Mouse (Mus musculus) neural tube, embryonic 11.5 days (tissue): ENCODE measurements around the gene Slc1a2. TPM values are rescaled to one million over a fixed set of nuclear protein-coding genes. Genes with fewer than 3 reads are reported as not detected.

ENCODE experiments used
- ATAC-seq: fragments of 200-750 bp; cut with Nextera tagmentation; 2 replicates; pipeline ENCODE4 v1.8.0; 2017; ENCODE audit warnings: moderate number of reproducible peaks, mild to moderate bottlenecking, moderate TSS enrichment, moderate library complexity; ENCODE audit not compliant: insufficient read depth, low FRiP score, low TSS enrichment
- DNase-seq: peaks from one replicate; pipeline ENCODE4 v3.0.0-alpha.2; 2015; ENCODE audit warnings: low spot score
- H3K27ac ChIP-seq: fragments of 300-500 bp; sonication (generic); 2 replicates; pipeline ENCODE4 v1.5.1; 2014; ENCODE audit warnings: low read depth, mild to moderate bottlenecking, low read length
- H3K27me3 ChIP-seq: fragments of 300-500 bp; sonication (generic); 2 replicates; pipeline ENCODE4 v1.6.1; 2014; ENCODE audit warnings: mild to moderate bottlenecking, low read length, mixed read lengths; ENCODE audit not compliant: control insufficient read depth, insufficient read depth
- H3K36me3 ChIP-seq: fragments of 300-500 bp; sonication (generic); 2 replicates; pipeline ENCODE4 v1.6.1; 2014; ENCODE audit warnings: mild to moderate bottlenecking, low read length, moderate library complexity, mixed read lengths; ENCODE audit not compliant: control insufficient read depth, insufficient read depth
- H3K4me1 ChIP-seq: fragments of 300-500 bp; sonication (generic); 2 replicates; pipeline ENCODE4 v1.6.1; 2014; ENCODE audit warnings: low read length, mixed read lengths; ENCODE audit not compliant: control insufficient read depth, insufficient read depth
- H3K4me2 ChIP-seq: fragments of 300-500 bp; sonication (generic); 2 replicates; pipeline ENCODE4 v1.6.1; 2014; ENCODE audit warnings: low read depth, mild to moderate bottlenecking, moderate library complexity
- H3K4me3 ChIP-seq: fragments of 300-500 bp; sonication (generic); 2 replicates; pipeline ENCODE4 v1.5.1; 2014; ENCODE audit warnings: low read depth, low read length
- H3K9ac ChIP-seq: fragments of 300-500 bp; sonication (generic); 2 replicates; pipeline ENCODE4 v1.6.1; 2014; ENCODE audit warnings: mild to moderate bottlenecking, low read length
- H3K9me3 ChIP-seq: fragments of 300-500 bp; sonication (generic); 2 replicates; pipeline ENCODE4 v1.6.1; 2016; ENCODE audit warnings: low read length; ENCODE audit not compliant: control insufficient read depth
- WGBS: fragments of 180-500 bp; shearing (Covaris S2); extraction: QIAGEN DNeasy Blood & Tissue Kit; methylation state at CpG from one replicate; pipeline ENCODE4 v1.1.7; 2014; 5-methylcytosine and 5-hydroxymethylcytosine counted together
- polyA plus RNA-seq: library from polyadenylated mRNA; unstranded; fragments of >200 nt; fragmentation: Nextera tagmentation; extraction: Ambion mirVana; gene quantifications from 2 replicates; pipeline ENCODE4 v1.2.1, GENCODE M21; 2014

Gene Slc1a2
- polyA plus RNA-seq, 1 experiment from 2014 or later: 12.9 TPM

DNA sequence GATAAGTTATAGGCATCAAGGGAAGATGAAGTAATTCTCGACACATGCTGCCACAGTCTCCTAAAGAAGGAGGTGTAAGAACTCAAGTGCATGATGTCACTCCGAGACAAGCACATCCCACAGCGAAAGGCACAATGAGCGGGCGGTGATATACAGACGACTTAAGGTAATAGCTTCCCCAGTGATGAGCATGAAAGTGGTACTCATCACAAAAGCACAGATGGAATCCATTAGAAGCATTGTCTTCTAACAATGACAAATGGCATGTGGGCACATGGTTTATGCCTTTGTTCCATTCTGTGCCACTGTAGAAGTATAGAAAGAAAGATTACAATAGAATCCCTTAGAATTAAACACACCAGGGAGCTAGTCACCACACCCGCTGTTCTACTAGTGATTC, 179.7 kb downstream of the Slc1a2 start:
- no peak overlapping the region for H3K27ac ChIP-seq
- 63% methylated on average over 7 of the region's 7 CpGs for WGBS
- H3K4me1 ChIP-seq: no peaks in the 10 kb centered on the region
- no peak overlapping the region for H3K9ac ChIP-seq
- no peak overlapping the region for H3K4me2 ChIP-seq
- ATAC-seq (no peak), DNase-seq (peak; percentile 10)
- no peaks in the 10 kb centered on the region for H3K27me3 ChIP-seq
- H3K36me3 ChIP-seq: no peaks in the 10 kb centered on the region
- no peak overlapping the region for H3K4me3 ChIP-seq
- H3K9me3 ChIP-seq: no peaks in the 10 kb centered on the region

Other genes starting within 250 kb of the Slc1a2 start
- gene Fjx1, start 206.2 kb upstream of the Slc1a2 start, polyA plus RNA-seq: 22.3 and 22.5 TPM in 2 replicates
- gene Pamr1, start 108.6 kb upstream of the Slc1a2 start, polyA plus RNA-seq: 3.8 and 4.4 TPM in 2 replicates
- 2.0 and 2.2 TPM in 2 replicates for gene Cd44, start 243.0 kb downstream of the Slc1a2 start, polyA plus RNA-seq